Mouse (Mus musculus): ENCODE data around the gene Scel. TPM values are rescaled to one million over a fixed set of nuclear protein-coding genes. Genes with fewer than 3 reads are reported as not detected.

Scel gene
- polyA plus RNA-seq, 1 experiment from 2014 or later = 0.69 TPM

DNA sequence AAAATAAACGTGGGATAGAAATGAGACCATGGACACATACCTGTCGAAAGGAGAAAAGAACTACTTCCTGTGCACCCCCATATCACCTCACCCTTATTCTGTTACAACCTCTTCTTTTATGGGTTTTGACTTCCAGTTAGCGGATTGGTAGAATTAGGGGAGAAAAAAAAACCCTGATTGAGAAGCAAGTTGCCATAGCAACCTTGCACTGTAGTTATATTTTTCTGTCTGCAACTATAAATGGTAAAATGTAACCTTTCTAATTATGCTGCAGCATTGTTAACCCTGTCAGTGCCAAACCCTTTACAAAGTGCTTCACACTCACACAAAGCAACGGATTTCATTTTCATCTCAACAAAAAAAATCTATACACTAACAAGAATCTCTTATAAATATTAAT is 39.2 kb downstream of the Scel start:
- 77% methylated on average over 4 of the region's 4 CpGs for WGBS
- Histone ChIP-seq H3K27me3 (ENCODE audit: control insufficient read depth, insufficient read depth, low read length) (no peaks in the 10 kb centered on the region), H3K4me2 (ENCODE audit: low read depth, low read length) (no peak overlapping the region), H3K4me1 (ENCODE audit: control insufficient read depth, insufficient read depth, low read length) (no peaks in the 10 kb centered on the region), H3K4me3 (ENCODE audit: low read depth, low read length) (no peak overlapping the region), H3K36me3 (replicated peaks; ENCODE audit: control insufficient read depth, insufficient read depth, low read depth, low read length) (no peaks in the 10 kb centered on the region), H3K27ac (replicated peaks; ENCODE audit: low read depth, low read length) (no peak overlapping the region), H3K9me3 (replicated peaks; ENCODE audit: control insufficient read depth, low read length) (no peaks in the 10 kb centered on the region), H3K9ac (replicated peaks; ENCODE audit: low read length) (no peak overlapping the region)
- DNase-seq (ENCODE audit: low spot score) (no peak), ATAC-seq (replicated peaks; ENCODE audit: insufficient number of reproducible peaks, low FRiP score, low TSS enrichment, low read depth) (no peak)

DNA sequence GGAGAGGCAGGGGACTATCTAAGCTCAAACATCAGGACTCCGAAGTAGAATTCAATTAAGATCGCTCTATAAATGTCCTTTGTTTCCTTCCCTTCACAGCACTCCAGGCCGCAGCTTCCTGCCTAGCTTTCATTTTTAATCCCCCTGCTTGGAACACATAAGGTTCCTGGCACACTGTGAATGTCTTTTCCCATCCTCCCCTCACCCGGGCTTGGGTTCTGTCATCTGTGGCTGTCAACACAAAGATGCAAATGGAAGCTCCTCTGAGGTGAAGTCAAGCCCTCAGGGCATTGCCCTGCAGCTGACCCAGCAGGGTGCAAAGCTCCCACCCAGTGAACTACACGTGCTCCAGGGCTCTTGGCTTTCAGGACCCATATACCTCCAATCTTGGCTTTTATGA is 43.5 kb downstream of the Scel start:
- H3K9ac ChIP-seq (replicated peaks; ENCODE audit: low read length) = no peak overlapping the region
- ATAC-seq (replicated peaks; ENCODE audit: insufficient number of reproducible peaks, low FRiP score, low TSS enrichment, low read depth) = no peak
- H3K4me3 ChIP-seq (ENCODE audit: low read depth, low read length) = no peak overlapping the region
- no peaks in the 10 kb centered on the region for H3K36me3 ChIP-seq (replicated peaks; ENCODE audit: control insufficient read depth, insufficient read depth, low read depth, low read length)
- H3K4me1 ChIP-seq (ENCODE audit: control insufficient read depth, insufficient read depth, low read length) = no peaks in the 10 kb centered on the region
- H3K4me2 ChIP-seq (ENCODE audit: low read depth, low read length) = no peak overlapping the region
- no peaks in the 10 kb centered on the region for H3K27me3 ChIP-seq (ENCODE audit: control insufficient read depth, insufficient read depth, low read length)
- no peak for DNase-seq (ENCODE audit: low spot score)
- no peaks in the 10 kb centered on the region for H3K9me3 ChIP-seq (replicated peaks; ENCODE audit: control insufficient read depth, low read length)
- 44% methylated on average over 5 of the region's 5 CpGs for WGBS
- no peak overlapping the region for H3K27ac ChIP-seq (replicated peaks; ENCODE audit: low read depth, low read length)

DNA sequence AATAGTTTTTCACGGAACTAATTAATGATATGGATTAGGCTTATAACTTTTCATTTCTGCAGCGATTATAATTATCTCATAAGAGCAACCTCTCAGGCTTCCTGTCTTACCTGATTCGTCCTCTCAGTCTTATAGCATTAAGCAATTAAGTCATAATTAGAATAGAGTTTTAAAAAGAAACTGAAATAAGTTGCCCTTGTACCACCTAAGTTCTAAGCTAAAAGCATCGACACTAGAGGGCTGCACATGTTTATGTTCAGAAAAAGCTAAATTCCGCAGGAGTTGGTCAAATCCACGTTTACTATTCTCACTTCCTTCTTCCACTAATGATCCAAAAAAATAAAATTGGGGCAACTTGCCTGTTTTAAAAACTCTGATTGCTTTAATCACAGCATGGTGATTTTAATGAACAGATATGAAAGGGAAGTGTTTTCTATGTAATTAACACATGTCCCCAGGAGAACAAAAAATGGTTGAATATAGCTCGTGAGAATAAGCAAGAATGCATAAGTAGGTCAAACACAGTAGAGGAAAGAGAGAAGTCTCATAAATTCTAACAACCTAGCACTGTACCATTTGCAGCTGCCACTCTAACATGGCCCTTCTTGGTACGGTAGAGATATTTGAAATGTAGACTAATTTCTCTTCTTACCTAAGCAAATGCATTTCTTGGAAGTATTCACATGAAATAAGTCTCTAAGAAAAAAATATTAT is 48.4 kb downstream of the Scel start:
- Histone ChIP-seq H3K9me3 (replicated peaks; ENCODE audit: control insufficient read depth, low read length) (no peaks in the 10 kb centered on the region), H3K4me1 (ENCODE audit: control insufficient read depth, insufficient read depth, low read length) (no peaks in the 10 kb centered on the region), H3K4me3 (ENCODE audit: low read depth, low read length) (no peak overlapping the region), H3K27me3 (ENCODE audit: control insufficient read depth, insufficient read depth, low read length) (no peaks in the 10 kb centered on the region), H3K36me3 (replicated peaks; ENCODE audit: control insufficient read depth, insufficient read depth, low read depth, low read length) (no peaks in the 10 kb centered on the region), H3K4me2 (ENCODE audit: low read depth, low read length) (no peak overlapping the region), H3K9ac (replicated peaks; ENCODE audit: low read length) (no peak overlapping the region), H3K27ac (replicated peaks; ENCODE audit: low read depth, low read length) (no peak overlapping the region)
- no peak for ATAC-seq (replicated peaks; ENCODE audit: insufficient number of reproducible peaks, low FRiP score, low TSS enrichment, low read depth)
- 82% methylated on average over 8 of the region's 8 CpGs for WGBS
- DNase-seq (ENCODE audit: low spot score) = no peak

DNA sequence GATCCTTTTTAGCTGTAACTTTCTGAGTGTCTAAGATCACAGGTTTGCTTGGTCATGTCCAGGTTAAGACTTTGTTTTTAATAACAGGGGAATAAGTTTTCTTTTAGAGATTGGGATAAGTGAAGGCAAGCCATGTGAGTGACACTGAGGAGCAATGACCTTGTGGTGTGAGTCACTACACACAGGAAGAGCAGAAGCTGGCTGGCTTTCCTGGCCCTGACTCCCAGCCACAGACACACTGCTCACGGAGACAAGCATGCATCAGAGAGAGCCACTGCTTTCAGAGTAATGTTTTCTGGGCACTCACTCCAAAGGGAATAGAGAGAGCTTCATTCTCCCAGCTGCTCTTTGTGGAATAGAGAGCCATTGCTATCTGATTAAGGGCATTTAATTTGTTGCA is 54.8 kb downstream of the Scel start:
- Histone ChIP-seq H3K4me1 (ENCODE audit: control insufficient read depth, insufficient read depth, low read length) (no peaks in the 10 kb centered on the region), H3K9ac (replicated peaks; ENCODE audit: low read length) (no peak overlapping the region), H3K36me3 (replicated peaks; ENCODE audit: control insufficient read depth, insufficient read depth, low read depth, low read length) (no peaks in the 10 kb centered on the region), H3K27me3 (ENCODE audit: control insufficient read depth, insufficient read depth, low read length) (no peaks in the 10 kb centered on the region), H3K4me3 (ENCODE audit: low read depth, low read length) (no peak overlapping the region), H3K9me3 (replicated peaks; ENCODE audit: control insufficient read depth, low read length) (no peaks in the 10 kb centered on the region), H3K27ac (replicated peaks; ENCODE audit: low read depth, low read length) (no peak overlapping the region), H3K4me2 (ENCODE audit: low read depth, low read length) (no peak overlapping the region)
- no peak for DNase-seq (ENCODE audit: low spot score)
- 63% methylated on average over 1 of the region's 1 CpGs for WGBS
- no peak for ATAC-seq (replicated peaks; ENCODE audit: insufficient number of reproducible peaks, low FRiP score, low TSS enrichment, low read depth)

DNA sequence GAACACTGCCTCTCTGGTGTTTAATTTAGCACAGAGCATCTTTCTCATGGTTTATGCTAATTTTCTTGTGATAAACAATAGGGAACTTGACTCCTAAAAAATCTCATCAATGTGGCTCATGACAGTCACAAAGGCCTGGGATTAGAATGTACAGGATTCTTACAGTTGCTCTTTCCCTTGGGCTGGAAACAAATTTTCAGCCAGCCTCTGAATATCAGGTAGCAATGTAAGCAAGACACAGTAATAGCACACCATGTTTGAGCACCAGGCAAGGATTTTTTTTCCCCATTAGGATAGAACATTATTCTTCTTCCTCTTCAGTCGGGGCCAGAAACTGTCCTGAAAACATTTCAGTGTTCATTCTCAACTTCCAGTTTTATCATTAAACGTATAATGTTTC is 55.3 kb downstream of the Scel start:
- no peaks in the 10 kb centered on the region for H3K27me3 ChIP-seq (ENCODE audit: control insufficient read depth, insufficient read depth, low read length)
- no peaks in the 10 kb centered on the region for H3K9me3 ChIP-seq (replicated peaks; ENCODE audit: control insufficient read depth, low read length)
- H3K4me1 ChIP-seq (ENCODE audit: control insufficient read depth, insufficient read depth, low read length) = no peaks in the 10 kb centered on the region
- no peaks in the 10 kb centered on the region for H3K36me3 ChIP-seq (replicated peaks; ENCODE audit: control insufficient read depth, insufficient read depth, low read depth, low read length)
- no peak for DNase-seq (ENCODE audit: low spot score)
- 70% methylated on average over 2 of the region's 2 CpGs for WGBS
- ATAC-seq (replicated peaks; ENCODE audit: insufficient number of reproducible peaks, low FRiP score, low TSS enrichment, low read depth) = no peak
- H3K4me3 ChIP-seq (ENCODE audit: low read depth, low read length) = no peak overlapping the region
- no peak overlapping the region for H3K4me2 ChIP-seq (ENCODE audit: low read depth, low read length)
- H3K27ac ChIP-seq (replicated peaks; ENCODE audit: low read depth, low read length) = no peak overlapping the region
- no peak overlapping the region for H3K9ac ChIP-seq (replicated peaks; ENCODE audit: low read length)

DNA sequence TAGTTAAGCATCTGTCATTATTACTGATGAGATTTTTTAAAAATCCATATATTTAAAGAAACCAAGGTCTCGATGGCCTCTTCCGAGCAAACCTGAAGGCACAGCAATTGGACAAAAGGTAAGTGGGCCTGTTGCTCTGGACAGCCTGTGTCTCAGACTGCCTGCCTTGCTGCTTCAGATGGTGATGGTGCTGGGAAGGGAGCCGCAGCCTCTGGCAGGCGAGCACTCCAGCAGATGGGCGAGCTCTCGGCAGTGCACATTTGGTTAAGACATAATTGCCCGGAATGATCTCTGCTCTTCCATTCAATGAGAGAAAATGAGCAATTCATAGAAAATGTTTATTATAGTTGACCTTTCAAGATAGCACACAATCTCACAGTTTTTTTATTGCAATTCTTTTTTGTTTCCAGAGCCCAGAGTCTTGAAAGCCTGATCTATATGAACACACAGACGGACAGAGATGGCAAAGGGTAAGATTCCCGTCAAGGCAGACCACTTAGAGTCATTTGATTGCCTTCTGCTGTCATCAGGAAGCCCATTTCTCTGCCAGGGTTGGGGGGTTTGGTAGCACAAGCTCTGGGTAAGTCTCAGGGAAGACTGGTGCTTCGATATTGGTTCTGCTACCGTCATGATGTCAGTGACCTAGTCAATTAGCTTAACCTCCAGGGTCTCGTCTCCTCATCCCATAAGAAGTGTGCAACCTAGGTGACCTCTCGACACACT is 58.6 kb downstream of the Scel start:
- no peak for ATAC-seq (replicated peaks; ENCODE audit: insufficient number of reproducible peaks, low FRiP score, low TSS enrichment, low read depth)
- H3K27ac ChIP-seq (replicated peaks; ENCODE audit: low read depth, low read length) = no peak overlapping the region
- H3K36me3 ChIP-seq (replicated peaks; ENCODE audit: control insufficient read depth, insufficient read depth, low read depth, low read length) = no peaks in the 10 kb centered on the region
- no peaks in the 10 kb centered on the region for H3K4me1 ChIP-seq (ENCODE audit: control insufficient read depth, insufficient read depth, low read length)
- no peak overlapping the region for H3K4me3 ChIP-seq (ENCODE audit: low read depth, low read length)
- 86% methylated on average over 13 of the region's 13 CpGs for WGBS
- DNase-seq (ENCODE audit: low spot score) = no peak
- H3K4me2 ChIP-seq (ENCODE audit: low read depth, low read length) = no peak overlapping the region
- H3K9ac ChIP-seq (replicated peaks; ENCODE audit: low read length) = no peak overlapping the region
- H3K27me3 ChIP-seq (ENCODE audit: control insufficient read depth, insufficient read depth, low read length) = no peaks in the 10 kb centered on the region
- no peaks in the 10 kb centered on the region for H3K9me3 ChIP-seq (replicated peaks; ENCODE audit: control insufficient read depth, low read length)

DNA sequence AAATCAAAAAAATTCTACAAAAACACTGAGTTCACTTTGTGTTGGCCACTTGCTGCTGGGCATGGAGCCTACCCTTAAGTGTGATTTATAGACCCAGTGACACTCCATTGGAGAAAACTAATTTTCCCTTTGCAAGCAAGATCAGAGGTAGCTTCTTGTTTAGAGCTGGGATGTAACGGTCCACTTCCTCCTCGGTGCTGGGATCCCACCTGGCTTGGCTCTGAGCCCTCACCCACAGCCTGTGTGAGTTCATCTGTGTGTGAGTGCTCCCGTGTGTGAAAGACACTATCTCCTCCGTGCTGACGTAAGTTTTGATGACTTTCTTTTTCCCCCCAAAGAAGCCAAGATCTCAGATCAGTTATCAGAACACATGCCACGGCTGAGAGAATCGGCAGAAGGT is 62.7 kb downstream of the Scel start:
- WGBS = 87% methylated on average over 7 of the region's 7 CpGs
- H3K4me2 ChIP-seq (ENCODE audit: low read depth, low read length) = no peak overlapping the region
- no peaks in the 10 kb centered on the region for H3K36me3 ChIP-seq (replicated peaks; ENCODE audit: control insufficient read depth, insufficient read depth, low read depth, low read length)
- no peaks in the 10 kb centered on the region for H3K4me1 ChIP-seq (ENCODE audit: control insufficient read depth, insufficient read depth, low read length)
- DNase-seq (ENCODE audit: low spot score) = no peak
- H3K27ac ChIP-seq (replicated peaks; ENCODE audit: low read depth, low read length) = no peak overlapping the region
- no peak for ATAC-seq (replicated peaks; ENCODE audit: insufficient number of reproducible peaks, low FRiP score, low TSS enrichment, low read depth)
- H3K9ac ChIP-seq (replicated peaks; ENCODE audit: low read length) = no peak overlapping the region
- no peaks in the 10 kb centered on the region for H3K9me3 ChIP-seq (replicated peaks; ENCODE audit: control insufficient read depth, low read length)
- no peaks in the 10 kb centered on the region for H3K27me3 ChIP-seq (ENCODE audit: control insufficient read depth, insufficient read depth, low read length)
- no peak overlapping the region for H3K4me3 ChIP-seq (ENCODE audit: low read depth, low read length)

DNA sequence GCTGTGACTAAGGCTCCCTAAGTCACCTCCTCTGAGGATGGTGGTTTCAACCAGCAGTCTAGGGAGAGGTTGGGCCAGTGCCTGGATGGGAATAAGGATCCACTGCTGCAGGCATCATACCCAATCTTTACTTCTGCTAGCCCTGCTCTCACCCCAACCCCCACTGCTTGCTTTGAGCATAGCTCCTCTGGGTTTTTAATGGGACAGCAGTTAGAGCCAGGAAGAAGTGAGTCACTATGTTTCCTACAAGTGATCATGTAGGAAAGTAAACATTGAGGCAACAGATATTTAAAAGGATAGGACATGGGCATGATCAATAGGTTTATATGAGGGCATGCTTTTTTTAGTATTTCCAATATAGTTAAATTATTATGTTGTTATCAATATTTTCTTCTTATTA is 63.9 kb downstream of the Scel start:
- Histone ChIP-seq H3K27me3 (ENCODE audit: control insufficient read depth, insufficient read depth, low read length) (no peaks in the 10 kb centered on the region), H3K27ac (replicated peaks; ENCODE audit: low read depth, low read length) (no peak overlapping the region), H3K4me3 (ENCODE audit: low read depth, low read length) (no peak overlapping the region), H3K4me2 (ENCODE audit: low read depth, low read length) (no peak overlapping the region), H3K4me1 (ENCODE audit: control insufficient read depth, insufficient read depth, low read length) (no peaks in the 10 kb centered on the region), H3K9ac (replicated peaks; ENCODE audit: low read length) (no peak overlapping the region), H3K9me3 (replicated peaks; ENCODE audit: control insufficient read depth, low read length) (no peaks in the 10 kb centered on the region), H3K36me3 (replicated peaks; ENCODE audit: control insufficient read depth, insufficient read depth, low read depth, low read length) (no peaks in the 10 kb centered on the region)
- DNase-seq (ENCODE audit: low spot score) (no peak), ATAC-seq (replicated peaks; ENCODE audit: insufficient number of reproducible peaks, low FRiP score, low TSS enrichment, low read depth) (no peak)

Data from embryonic facial prominence, embryonic 11.5 days (tissue).